Mouse (Mus musculus) hindbrain, embryonic 12.5 days (tissue): Measurements from ENCODE around the gene Zc3hav1l. TPM values are rescaled to one million over a fixed set of nuclear protein-coding genes. Genes with fewer than 3 reads are reported as not detected.

Experiments
- ATAC-seq: fragments of 200-750 bp; cut with Nextera tagmentation; 2 replicates; pipeline ENCODE4 v1.8.0; 2017; ENCODE audit warnings: moderate TSS enrichment; ENCODE audit not compliant: low FRiP score
- H3K27ac ChIP-seq: fragments of 300-500 bp; sonication (generic); 2 replicates; pipeline ENCODE4 v1.5.1; 2016; ENCODE audit warnings: mild to moderate bottlenecking
- H3K27me3 ChIP-seq: fragments of 300-500 bp; sonication (generic); 2 replicates; pipeline ENCODE4 v1.6.1; 2016; ENCODE audit warnings: mild to moderate bottlenecking
- H3K36me3 ChIP-seq: fragments of 300-500 bp; sonication (generic); 2 replicates; pipeline ENCODE4 v1.6.1; 2016; ENCODE audit warnings: mild to moderate bottlenecking
- H3K4me1 ChIP-seq: fragments of 300-500 bp; sonication (generic); 2 replicates; pipeline ENCODE4 v1.6.1; 2016
- H3K4me2 ChIP-seq: fragments of 300-500 bp; sonication (generic); replicated peaks from 2 replicates; pipeline ENCODE4 v1.6.1; 2016; ENCODE audit warnings: mild to moderate bottlenecking
- H3K4me3 ChIP-seq: fragments of 300-500 bp; sonication (generic); 2 replicates; pipeline ENCODE4 v1.5.1; 2016; ENCODE audit warnings: mild to moderate bottlenecking
- H3K9ac ChIP-seq: fragments of 300-500 bp; sonication (generic); 2 replicates; pipeline ENCODE4 v1.6.1; 2016; ENCODE audit warnings: mild to moderate bottlenecking, moderate library complexity
- H3K9me3 ChIP-seq: fragments of 300-500 bp; sonication (generic); replicated peaks from 2 replicates; pipeline ENCODE4 v1.6.1; 2016; ENCODE audit warnings: mild to moderate bottlenecking
- WGBS: fragments of 180-500 bp; shearing (Covaris S2); methylation state at CpG from one replicate; pipeline ENCODE4 v1.1.7; 2016; 5-methylcytosine and 5-hydroxymethylcytosine counted together
- polyA plus RNA-seq: library from polyadenylated mRNA; unstranded; fragments of >200 nt; fragmentation: Nextera tagmentation; extraction: Ambion mirVana; gene quantifications from 2 replicates; pipeline ENCODE4 v1.2.1, GENCODE M21; 2016

The Zc3hav1l gene
- polyA plus RNA-seq, 1 experiment from 2014 or later, result 16.3 TPM

GRCm38 (mm10) chr6:38320621-38321020, 21.6 kb upstream of the Zc3hav1l start:
- 94% methylated on average over 9 of the region's 9 CpGs for WGBS
- Histone ChIP-seq H3K4me1 (no peaks in the 10 kb centered on the region), H3K27ac (no peak overlapping the region), H3K4me3 (no peak overlapping the region), H3K27me3 (no peaks in the 10 kb centered on the region), H3K4me2 (no peak overlapping the region), H3K36me3 (no peaks in the 10 kb centered on the region), H3K9me3 (no peaks in the 10 kb centered on the region), H3K9ac (no peak overlapping the region)
- ATAC-seq, result no peak

- no peak for ATAC-seq
- H3K27ac ChIP-seq, result no peak overlapping the region
- no peaks in the 10 kb centered on the region for H3K4me1 ChIP-seq
- 87% methylated on average over 4 of the region's 4 CpGs for WGBS
- H3K4me2 ChIP-seq, result no peak overlapping the region
- H3K4me3 ChIP-seq, result no peak overlapping the region
- no peaks in the 10 kb centered on the region for H3K27me3 ChIP-seq
- H3K9ac ChIP-seq, result no peak overlapping the region
- H3K9me3 ChIP-seq, result no peaks in the 10 kb centered on the region
- no peaks in the 10 kb centered on the region for H3K36me3 ChIP-seq
These were observed 17.0 kb upstream of the Zc3hav1l start for GRCm38 (mm10) chr6:38316050-38316449.

GRCm38 (mm10) chr6:38309741-38310140, 10.7 kb upstream of the Zc3hav1l start:
- Histone ChIP-seq H3K9me3 (no peaks in the 10 kb centered on the region), H3K36me3 (no peaks in the 10 kb centered on the region), H3K4me3 (no peak overlapping the region), H3K27me3 (no peaks in the 10 kb centered on the region), H3K4me1 (no peaks in the 10 kb centered on the region), H3K9ac (no peak overlapping the region), H3K4me2 (no peak overlapping the region), H3K27ac (no peak overlapping the region)
- ATAC-seq, result no peak

- no peak for ATAC-seq
- no peak overlapping the region for H3K27ac ChIP-seq
- WGBS, result 72% methylated on average over 3 of the region's 3 CpGs
These were observed 5.9 kb upstream of the Zc3hav1l start for GRCm38 (mm10) chr6:38304981-38305380.

GRCm38 (mm10) chr6:38298246-38298635, 818 bp downstream of the Zc3hav1l start:
- Histone ChIP-seq H3K9ac (peak overlapping the region; percentile 91), H3K9me3 (no peaks in the 10 kb centered on the region), H3K27me3 (no peaks in the 10 kb centered on the region), H3K4me1 (peaks cover 12% of the 10 kb centered on the region), H3K36me3 (peaks cover 33% of the 10 kb centered on the region), H3K27ac (peak overlapping the region; percentile 98), H3K4me3 (peak overlapping the region; percentile 87), H3K4me2 (peak overlapping the region; percentile 67)
- WGBS, result 0% methylated on average over 10 of the region's 10 CpGs
- peak; percentile 24; the same call in 1 of the 2 replicates for ATAC-seq

More at GRCm38 (mm10) chr6:38304981-38305380, 5.9 kb upstream of the Zc3hav1l start:
- Histone ChIP-seq H3K4me2 (no peak overlapping the region), H3K9ac (no peak overlapping the region), H3K4me1 (no peaks in the 10 kb centered on the region), H3K27me3 (no peaks in the 10 kb centered on the region), H3K36me3 (no peaks in the 10 kb centered on the region), H3K4me3 (no peak overlapping the region), H3K9me3 (no peaks in the 10 kb centered on the region)

GRCm38 (mm10) chr6:38297580-38298245, 1.3 kb downstream of the Zc3hav1l start:
- H3K9ac ChIP-seq, result peak overlapping the region; percentile 91
- peak overlapping the region; percentile 87 for H3K4me3 ChIP-seq
- H3K27me3 ChIP-seq, result no peaks in the 10 kb centered on the region
- H3K4me1 ChIP-seq, result peaks cover 12% of the 10 kb centered on the region
- ATAC-seq, result no peak
- peak overlapping the region; percentile 67 for H3K4me2 ChIP-seq
- H3K27ac ChIP-seq, result peak overlapping the region; percentile 98
- 44% methylated on average over 12 of the region's 12 CpGs for WGBS
- no peaks in the 10 kb centered on the region for H3K9me3 ChIP-seq
- peaks cover 35% of the 10 kb centered on the region for H3K36me3 ChIP-seq

- Histone ChIP-seq H3K4me1 (peaks cover 7% of the 10 kb centered on the region), H3K4me3 (no peak overlapping the region), H3K4me2 (no peak overlapping the region), H3K27ac (no peak overlapping the region), H3K9me3 (no peaks in the 10 kb centered on the region), H3K9ac (no peak overlapping the region), H3K36me3 (peaks cover 50% of the 10 kb centered on the region), H3K27me3 (no peaks in the 10 kb centered on the region)
- ATAC-seq, result no peak
- WGBS, result 62% methylated on average over 3 of the region's 3 CpGs
These were observed 5.4 kb downstream of the Zc3hav1l start for GRCm38 (mm10) chr6:38293708-38294107.

GRCm38 (mm10) chr6:38292871-38293646, 6.0 kb downstream of the Zc3hav1l start:
- Histone ChIP-seq H3K27me3 (no peaks in the 10 kb centered on the region), H3K36me3 (peaks cover 53% of the 10 kb centered on the region), H3K4me3 (no peak overlapping the region), H3K4me1 (peaks cover 5% of the 10 kb centered on the region), H3K9ac (no peak overlapping the region), H3K9me3 (no peaks in the 10 kb centered on the region), H3K27ac (no peak overlapping the region), H3K4me2 (no peak overlapping the region)
- ATAC-seq, result no peak
- WGBS, result 50% methylated on average over 11 of the region's 11 CpGs

- no peak overlapping the region for H3K9ac ChIP-seq
- 97% methylated on average over 19 of the region's 19 CpGs for WGBS
- no peak overlapping the region for H3K27ac ChIP-seq
- no peak overlapping the region for H3K4me2 ChIP-seq
- no peak overlapping the region for H3K4me3 ChIP-seq
- peaks cover 37% of the 10 kb centered on the region for H3K36me3 ChIP-seq
- H3K4me1 ChIP-seq, result no peaks in the 10 kb centered on the region
- H3K9me3 ChIP-seq, result peaks cover 7% of the 10 kb centered on the region
- H3K27me3 ChIP-seq, result no peaks in the 10 kb centered on the region
- ATAC-seq, result no peak
These were observed 14.6 kb downstream of the Zc3hav1l start for GRCm38 (mm10) chr6:38284422-38284821.

- Histone ChIP-seq H3K9me3 (no peaks in the 10 kb centered on the region), H3K4me3 (no peak overlapping the region), H3K27ac (no peak overlapping the region), H3K9ac (no peak overlapping the region), H3K27me3 (no peaks in the 10 kb centered on the region), H3K4me2 (no peak overlapping the region), H3K4me1 (no peaks in the 10 kb centered on the region), H3K36me3 (no peaks in the 10 kb centered on the region)
- ATAC-seq, result no peak
- 75% methylated on average over 7 of the region's 7 CpGs for WGBS
These were observed 34.6 kb downstream of the Zc3hav1l start for GRCm38 (mm10) chr6:38264466-38264865.

- no peak overlapping the region for H3K4me3 ChIP-seq
- 84% methylated on average over 5 of the region's 5 CpGs for WGBS
- H3K36me3 ChIP-seq, result no peaks in the 10 kb centered on the region
- no peaks in the 10 kb centered on the region for H3K27me3 ChIP-seq
- H3K27ac ChIP-seq, result no peak overlapping the region
- H3K9me3 ChIP-seq, result no peaks in the 10 kb centered on the region
- H3K4me2 ChIP-seq, result no peak overlapping the region
- no peak for ATAC-seq
- no peak overlapping the region for H3K9ac ChIP-seq
- H3K4me1 ChIP-seq, result no peaks in the 10 kb centered on the region
These were observed 35.5 kb downstream of the Zc3hav1l start for GRCm38 (mm10) chr6:38263393-38264159.

GRCm38 (mm10) chr6:38261877-38262276, 37.2 kb downstream of the Zc3hav1l start:
- ATAC-seq, result no peak
- Histone ChIP-seq H3K4me2 (no peak overlapping the region), H3K4me1 (no peaks in the 10 kb centered on the region), H3K27ac (no peak overlapping the region), H3K27me3 (no peaks in the 10 kb centered on the region), H3K36me3 (no peaks in the 10 kb centered on the region), H3K9ac (no peak overlapping the region), H3K9me3 (no peaks in the 10 kb centered on the region), H3K4me3 (no peak overlapping the region)
- 70% methylated on average over 4 of the region's 4 CpGs for WGBS
